Mouse (Mus musculus) limb, embryonic 11.5 days (tissue): Measurements from ENCODE around the gene Pitpnm1. TPM values are rescaled to one million over a fixed set of nuclear protein-coding genes. Genes with fewer than 3 reads are reported as not detected.

Source experiments
- ATAC-seq: fragments of 200-750 bp; cut with Nextera tagmentation; 2 replicates; pipeline ENCODE4 v1.8.0; 2017; ENCODE audit warnings: low read depth; ENCODE audit not compliant: insufficient number of reproducible peaks, low FRiP score, low TSS enrichment
- DNase-seq: peaks from one replicate; pipeline ENCODE4 v3.0.0-alpha.2; 2015; ENCODE audit warnings: low spot score
- H3K27ac ChIP-seq: fragments of 300-500 bp; sonication (generic); replicated peaks from 2 replicates; pipeline ENCODE4 v1.5.1; 2014; ENCODE audit warnings: low read depth, mild to moderate bottlenecking, low read length
- H3K27me3 ChIP-seq: fragments of 300-500 bp; sonication (generic); 2 replicates; pipeline ENCODE4 v1.6.1; 2014; ENCODE audit warnings: mild to moderate bottlenecking, low read length, mixed read lengths; ENCODE audit not compliant: control insufficient read depth, insufficient read depth
- H3K36me3 ChIP-seq: fragments of 300-500 bp; sonication (generic); 2 replicates; pipeline ENCODE4 v1.6.1; 2014; ENCODE audit warnings: mild to moderate bottlenecking, low read length, moderate library complexity, mixed read lengths; ENCODE audit not compliant: control insufficient read depth, insufficient read depth
- H3K4me1 ChIP-seq: fragments of 300-500 bp; sonication (generic); 2 replicates; pipeline ENCODE4 v1.6.1; 2014; ENCODE audit warnings: low read length, mixed read lengths; ENCODE audit not compliant: control insufficient read depth, insufficient read depth
- H3K4me2 ChIP-seq: fragments of 300-500 bp; sonication (generic); 2 replicates; pipeline ENCODE4 v1.6.1; 2014; ENCODE audit warnings: low read depth, mild to moderate bottlenecking, moderate library complexity; ENCODE audit not compliant: severe bottlenecking
- H3K4me3 ChIP-seq: fragments of 300-500 bp; sonication (generic); 2 replicates; pipeline ENCODE4 v1.5.1; 2014; ENCODE audit warnings: low read depth, low read length
- H3K9ac ChIP-seq: fragments of 300-500 bp; sonication (generic); 2 replicates; pipeline ENCODE4 v1.6.1; 2014; ENCODE audit warnings: mild to moderate bottlenecking, low read length
- H3K9me3 ChIP-seq: fragments of 300-500 bp; sonication (generic); 2 replicates; pipeline ENCODE4 v1.6.1; 2016; ENCODE audit warnings: low read length; ENCODE audit not compliant: control insufficient read depth
- WGBS: fragments of 180-500 bp; shearing (Covaris S2); extraction: QIAGEN DNeasy Blood & Tissue Kit; methylation state at CpG from one replicate; pipeline ENCODE4 v1.1.7; 2014; 5-methylcytosine and 5-hydroxymethylcytosine counted together
- polyA plus RNA-seq: library from polyadenylated mRNA; unstranded; fragments of >200 nt; fragmentation: Nextera tagmentation; extraction: Ambion mirVana; gene quantifications from 2 replicates; pipeline ENCODE4 v1.2.1, GENCODE M21; 2014

Gene Pitpnm1
- polyA plus RNA-seq, 1 experiment from 2014 or later: 4.8 TPM

DNA sequence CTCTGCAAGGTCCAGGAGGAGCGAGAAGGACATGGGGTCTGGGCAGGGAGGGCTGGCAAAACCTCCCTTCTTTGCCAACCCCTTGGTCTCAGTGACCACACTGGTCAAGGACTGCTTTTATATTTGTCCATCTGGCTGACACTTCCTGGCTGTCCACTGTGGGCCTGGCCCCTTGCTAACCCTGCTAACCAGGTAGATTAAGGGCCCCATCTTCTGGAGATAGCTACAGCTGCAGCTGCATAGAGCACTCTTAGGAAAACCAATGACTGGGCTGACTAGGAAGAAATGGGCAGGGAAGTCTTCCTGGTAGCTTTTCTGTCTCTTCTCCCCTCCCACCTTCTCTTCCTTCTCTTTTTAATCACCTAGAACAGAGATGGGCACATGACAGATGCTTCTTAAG is 14.8 kb upstream of the Pitpnm1 start:
- DNase-seq (no peak), ATAC-seq (no peak)
- no peak overlapping the region for H3K27ac ChIP-seq
- no peak overlapping the region for H3K4me3 ChIP-seq
- H3K27me3 ChIP-seq: peaks cover 3% of the 10 kb centered on the region; the same call in 1 of the 2 replicates
- WGBS: 85% methylated on average over 1 of the region's 1 CpGs
- H3K9ac ChIP-seq: no peak overlapping the region
- H3K4me2 ChIP-seq: no peak overlapping the region
- H3K4me1 ChIP-seq: no peaks in the 10 kb centered on the region
- H3K36me3 ChIP-seq: no peaks in the 10 kb centered on the region
- H3K9me3 ChIP-seq: no peaks in the 10 kb centered on the region

DNA sequence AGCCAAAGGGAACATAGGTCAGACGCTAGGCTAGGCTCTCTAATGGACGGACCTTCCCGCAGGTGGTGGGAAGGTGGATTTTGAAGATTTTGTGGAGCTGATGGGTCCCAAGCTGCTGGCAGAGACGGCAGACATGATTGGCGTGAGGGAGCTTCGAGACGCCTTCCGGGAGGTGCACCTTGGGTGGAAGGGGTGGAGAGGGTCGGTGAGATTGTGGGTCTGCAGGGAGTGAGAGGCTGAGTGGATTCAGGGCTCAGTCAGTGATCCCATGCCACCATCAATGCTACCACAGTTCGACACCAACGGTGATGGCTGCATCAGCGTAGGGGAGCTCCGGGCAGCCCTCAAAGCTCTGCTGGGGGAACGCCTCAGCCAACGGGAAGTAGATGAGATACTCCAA is 13.6 kb upstream of the Pitpnm1 start:
- no peak overlapping the region for H3K4me3 ChIP-seq
- no peaks in the 10 kb centered on the region for H3K4me1 ChIP-seq
- DNase-seq: no peak
- no peak for ATAC-seq
- no peaks in the 10 kb centered on the region for H3K9me3 ChIP-seq
- H3K4me2 ChIP-seq: no peak overlapping the region
- H3K9ac ChIP-seq: no peak overlapping the region
- no peaks in the 10 kb centered on the region for H3K36me3 ChIP-seq
- H3K27me3 ChIP-seq: peaks cover 3% of the 10 kb centered on the region; the same call in 1 of the 2 replicates
- H3K27ac ChIP-seq: no peak overlapping the region
- 90% methylated on average over 15 of the region's 15 CpGs for WGBS

- Histone ChIP-seq H3K4me3 (no peak overlapping the region), H3K4me1 (no peaks in the 10 kb centered on the region), H3K9me3 (no peaks in the 10 kb centered on the region), H3K36me3 (no peaks in the 10 kb centered on the region), H3K4me2 (no peak overlapping the region), H3K9ac (no peak overlapping the region), H3K27ac (no peak overlapping the region), H3K27me3 (peaks cover 3% of the 10 kb centered on the region; the same call in 1 of the 2 replicates)
- WGBS: 85% methylated on average over 5 of the region's 5 CpGs
- ATAC-seq (no peak), DNase-seq (no peak)
Observed at GRCm38 (mm10) chr19:4087090-4087489, 12.7 kb upstream of the Pitpnm1 start.

- whole genome bisulfite sequencing: 58% methylated on average over 5 of the region's 5 CpGs
- Histone ChIP-seq H3K4me2 (no peak overlapping the region), H3K9ac (no peak overlapping the region), H3K4me3 (no peak overlapping the region), H3K27ac (no peak overlapping the region), H3K9me3 (no peaks in the 10 kb centered on the region), H3K4me1 (no peaks in the 10 kb centered on the region), H3K36me3 (no peaks in the 10 kb centered on the region), H3K27me3 (peaks cover 3% of the 10 kb centered on the region; the same call in 1 of the 2 replicates)
- DNase-seq: no peak
- no peak for ATAC-seq
Observed at GRCm38 (mm10) chr19:4088146-4088545, 11.7 kb upstream of the Pitpnm1 start.

DNA sequence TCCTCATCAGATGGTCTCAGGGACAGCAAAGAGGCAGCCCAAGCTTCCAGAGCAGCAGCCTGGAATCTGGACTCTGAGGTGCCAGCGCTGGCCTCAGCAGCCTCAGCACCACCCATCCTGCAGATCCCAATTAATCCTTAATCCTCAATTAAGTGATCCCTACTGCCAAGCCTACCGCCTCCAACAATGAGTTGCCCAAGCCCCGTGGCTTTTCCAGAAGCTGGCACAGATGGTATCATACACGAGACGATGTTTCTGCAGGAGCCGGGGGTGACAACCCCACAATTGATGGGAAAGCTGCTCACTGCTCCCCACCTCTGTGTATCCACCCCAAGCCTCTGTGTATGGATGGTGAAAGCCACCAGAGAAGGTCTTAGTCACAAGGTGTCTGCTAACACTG is 10.7 kb upstream of the Pitpnm1 start:
- ATAC-seq (no peak), DNase-seq (no peak)
- Histone ChIP-seq H3K27me3 (peaks cover 3% of the 10 kb centered on the region; the same call in 1 of the 2 replicates), H3K9me3 (no peaks in the 10 kb centered on the region), H3K27ac (no peak overlapping the region), H3K4me2 (no peak overlapping the region), H3K36me3 (no peaks in the 10 kb centered on the region), H3K9ac (no peak overlapping the region), H3K4me3 (no peak overlapping the region), H3K4me1 (no peaks in the 10 kb centered on the region)
- WGBS: 85% methylated on average over 6 of the region's 6 CpGs

DNA sequence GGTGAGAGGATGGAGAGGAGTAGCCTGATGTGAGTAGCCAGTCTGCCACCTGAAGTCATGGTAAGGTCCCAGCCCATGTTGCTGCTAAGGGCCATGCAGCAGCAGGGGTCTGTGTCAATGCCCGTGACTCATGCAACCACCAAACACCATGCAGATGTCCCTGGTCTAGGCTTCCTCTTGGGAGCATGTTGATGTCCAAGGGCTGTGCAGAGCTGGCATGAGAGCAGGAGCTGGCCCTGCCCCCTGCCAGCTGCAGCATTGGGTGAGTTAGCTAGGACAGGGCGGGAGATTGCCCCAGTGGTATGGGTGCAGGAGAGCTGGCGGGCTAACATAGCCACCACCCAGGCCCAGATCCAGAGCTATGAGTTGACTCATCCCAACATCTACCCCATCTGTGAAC is 9.4 kb upstream of the Pitpnm1 start:
- no peak overlapping the region for H3K9ac ChIP-seq
- no peaks in the 10 kb centered on the region for H3K27me3 ChIP-seq
- no peak overlapping the region for H3K4me2 ChIP-seq
- no peak overlapping the region for H3K27ac ChIP-seq
- H3K4me3 ChIP-seq: no peak overlapping the region
- no peaks in the 10 kb centered on the region for H3K36me3 ChIP-seq
- H3K9me3 ChIP-seq: no peaks in the 10 kb centered on the region
- no peaks in the 10 kb centered on the region for H3K4me1 ChIP-seq
- no peak for ATAC-seq
- DNase-seq: no peak
- 89% methylated on average over 3 of the region's 3 CpGs for WGBS

- no peak overlapping the region for H3K4me3 ChIP-seq
- H3K4me1 ChIP-seq: peaks cover 3% of the 10 kb centered on the region; the same call in 1 of the 2 replicates
- no peak overlapping the region for H3K4me2 ChIP-seq
- no peak for ATAC-seq
- no peak overlapping the region for H3K9ac ChIP-seq
- H3K27me3 ChIP-seq: no peaks in the 10 kb centered on the region
- no peaks in the 10 kb centered on the region for H3K9me3 ChIP-seq
- no peak overlapping the region for H3K27ac ChIP-seq
- no peaks in the 10 kb centered on the region for H3K36me3 ChIP-seq
- DNase-seq: no peak
- 72% methylated on average over 2 of the region's 2 CpGs for WGBS
Observed at GRCm38 (mm10) chr19:4091383-4091782, 8.4 kb upstream of the Pitpnm1 start.

GRCm38 (mm10) chr19:4092750-4093149 is 7.0 kb upstream of the Pitpnm1 start:
- no peaks in the 10 kb centered on the region for H3K27me3 ChIP-seq
- no peak overlapping the region for H3K4me2 ChIP-seq
- no peak for ATAC-seq
- H3K27ac ChIP-seq: no peak overlapping the region
- H3K9me3 ChIP-seq: no peaks in the 10 kb centered on the region
- H3K9ac ChIP-seq: no peak overlapping the region
- WGBS: 76% methylated on average over 3 of the region's 3 CpGs
- H3K36me3 ChIP-seq: no peaks in the 10 kb centered on the region
- no peak overlapping the region for H3K4me3 ChIP-seq
- peaks cover 4% of the 10 kb centered on the region; the same call in 1 of the 2 replicates for H3K4me1 ChIP-seq
- no peak for DNase-seq

GRCm38 (mm10) chr19:4093772-4094171 is 6.0 kb upstream of the Pitpnm1 start:
- peaks cover 6% of the 10 kb centered on the region for H3K4me1 ChIP-seq
- no peak overlapping the region for H3K4me3 ChIP-seq
- no peak overlapping the region for H3K4me2 ChIP-seq
- H3K9me3 ChIP-seq: no peaks in the 10 kb centered on the region
- no peak overlapping the region for H3K27ac ChIP-seq
- WGBS: 52% methylated on average over 7 of the region's 7 CpGs
- no peak for ATAC-seq
- H3K9ac ChIP-seq: no peak overlapping the region
- no peak for DNase-seq
- H3K36me3 ChIP-seq: no peaks in the 10 kb centered on the region
- H3K27me3 ChIP-seq: no peaks in the 10 kb centered on the region
